Mouse (Mus musculus): ENCODE data around the gene Pip4p1.
"Not testable (repeated sequence)": the region's sequence is repeated elsewhere in the genome, so short reads cannot be mapped to it uniquely, and the experiment has no call there.

The Pip4p1 gene

DNA sequence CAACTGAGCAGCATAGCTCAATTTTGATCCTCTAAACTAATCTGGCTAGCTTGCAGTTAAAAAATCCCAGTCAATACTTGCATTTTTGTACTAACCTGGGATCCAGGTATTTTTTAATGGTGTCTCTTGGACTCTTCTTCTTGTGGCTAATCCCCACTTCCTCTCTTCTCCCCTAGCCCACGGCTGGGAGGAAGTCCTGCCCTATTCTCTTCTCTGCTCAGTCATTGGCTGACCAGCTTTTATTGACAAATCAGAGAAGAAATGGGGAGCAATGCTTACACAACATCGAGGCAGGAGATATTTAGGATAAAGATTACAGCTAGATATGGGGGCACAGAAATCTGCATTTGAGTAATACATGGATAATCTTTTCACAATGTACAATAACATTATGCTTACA is 8.3 kb upstream of the Pip4p1 start:
- DNase-seq (ENCODE audit: low read depth, low spot score): no peak

GRCm38 (mm10) chr14:50938119-50938908 is 7.7 kb upstream of the Pip4p1 start:
- no peak for DNase-seq (ENCODE audit: low read depth, low spot score)

GRCm38 (mm10) chr14:50936649-50937048 is 6.0 kb upstream of the Pip4p1 start:
- no peak for DNase-seq (ENCODE audit: low read depth, low spot score)

GRCm38 (mm10) chr14:50931493-50932020 is 901 bp upstream of the Pip4p1 start:
- DNase-seq (ENCODE audit: low read depth, low spot score): no peak

GRCm38 (mm10) chr14:50930377-50930753 is 291 bp downstream of the Pip4p1 start:
- no peak for DNase-seq (ENCODE audit: low read depth, low spot score)

DNA sequence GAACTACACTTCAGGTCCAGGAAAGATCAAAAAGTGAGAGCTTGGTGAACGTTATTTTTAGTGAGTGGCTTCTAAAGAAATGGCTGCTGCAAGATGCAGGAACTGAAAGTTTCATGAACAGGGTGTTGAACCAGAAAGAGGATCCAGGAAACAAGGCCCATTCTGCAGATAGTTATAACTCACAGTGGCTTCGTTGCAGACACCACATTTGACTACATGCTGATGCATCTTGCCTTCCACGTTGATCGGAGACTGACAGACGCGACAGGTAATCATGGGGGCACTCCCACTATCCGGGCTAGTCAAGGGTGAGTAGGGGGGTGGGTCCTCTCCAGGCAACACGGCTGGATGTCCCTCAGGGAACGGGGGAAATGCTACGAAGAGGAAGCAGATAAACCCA is 705 bp downstream of the Pip4p1 start:
- no peak for DNase-seq (ENCODE audit: low read depth, low spot score)

DNA sequence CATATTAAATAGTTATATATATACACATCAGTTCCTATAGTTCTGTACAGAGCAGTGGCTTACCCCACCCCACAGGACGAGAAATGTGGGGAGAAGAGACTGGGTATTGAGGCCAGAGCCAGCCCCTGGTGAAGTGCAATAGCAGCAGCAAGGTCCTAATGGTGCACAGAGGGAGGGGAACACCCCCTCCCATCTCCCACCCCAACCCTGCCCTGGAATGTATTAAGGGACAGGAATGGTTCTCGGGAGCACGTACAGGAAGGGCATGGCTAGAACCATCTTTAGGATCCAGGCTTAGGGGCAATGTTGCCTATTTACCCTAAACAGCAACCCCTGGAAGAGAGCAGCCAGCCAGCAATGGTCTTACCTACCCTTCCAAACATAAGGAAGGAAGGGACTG is 3.3 kb downstream of the Pip4p1 start:
- no peak for DNase-seq (ENCODE audit: low read depth, low spot score)

GRCm38 (mm10) chr14:50925111-50925920 is 5.3 kb downstream of the Pip4p1 start:
- no peak for DNase-seq (ENCODE audit: low read depth, low spot score)

- DNase-seq (ENCODE audit: low read depth, low spot score): peak; percentile 97
Measured at GRCm38 (mm10) chr14:50924281-50925064, 6.2 kb downstream of the Pip4p1 start, which contains the start of the genes Osgep and Apex1. Osgep (minus strand) TSS chr14:50924893. Apex1 (plus strand) TSS chr14:50924968.

- DNase-seq (ENCODE audit: low read depth, low spot score): not testable (repeated sequence)
Measured at GRCm38 (mm10) chr14:50923437-50923836, 7.2 kb downstream of the Pip4p1 start.

GRCm38 (mm10) chr14:50911356-50911755 is 19.3 kb downstream of the Pip4p1 start:
- DNase-seq (ENCODE audit: low read depth, low spot score): no peak

- no peak for DNase-seq (ENCODE audit: low read depth, low spot score)
Measured at GRCm38 (mm10) chr14:50908126-50908525, 22.5 kb downstream of the Pip4p1 start.

DNA sequence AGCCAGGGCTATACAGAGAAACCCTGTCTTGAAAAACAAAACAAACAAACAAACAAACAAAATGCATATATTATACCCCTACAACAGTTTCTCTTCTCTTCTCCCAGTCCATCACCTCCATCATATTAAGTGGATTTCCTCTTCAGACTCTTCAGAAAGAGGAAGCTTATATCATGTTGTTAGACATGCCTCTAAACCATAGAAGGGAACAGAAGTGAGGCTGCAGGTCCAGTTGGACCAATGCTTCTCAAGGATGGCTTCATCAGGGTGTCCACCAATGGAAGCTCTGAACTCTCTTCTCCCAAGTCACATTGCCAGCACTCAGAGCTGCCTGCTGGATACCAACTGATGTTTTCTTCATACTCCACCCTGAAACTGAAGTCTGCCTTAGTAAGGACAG is 25.3 kb downstream of the Pip4p1 start:
- not testable (repeated sequence) for DNase-seq (ENCODE audit: low read depth, low spot score)

DNA sequence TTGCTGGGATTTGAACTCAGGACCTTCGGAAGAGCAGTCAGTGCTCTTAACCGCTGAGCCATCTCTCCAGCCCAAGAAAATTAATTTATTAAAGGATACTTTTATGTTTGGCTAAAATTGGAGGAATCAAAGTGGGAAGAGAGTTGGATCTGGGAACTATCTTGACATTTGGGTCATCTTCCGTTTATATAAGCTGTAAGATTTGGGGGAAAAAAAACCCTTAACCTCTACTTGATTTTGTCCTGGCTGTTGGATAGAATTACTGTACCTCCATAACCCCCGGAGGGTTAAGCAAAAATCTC is 25.9 kb downstream of the Pip4p1 start:
- DNase-seq (ENCODE audit: low read depth, low spot score): no peak

DNA sequence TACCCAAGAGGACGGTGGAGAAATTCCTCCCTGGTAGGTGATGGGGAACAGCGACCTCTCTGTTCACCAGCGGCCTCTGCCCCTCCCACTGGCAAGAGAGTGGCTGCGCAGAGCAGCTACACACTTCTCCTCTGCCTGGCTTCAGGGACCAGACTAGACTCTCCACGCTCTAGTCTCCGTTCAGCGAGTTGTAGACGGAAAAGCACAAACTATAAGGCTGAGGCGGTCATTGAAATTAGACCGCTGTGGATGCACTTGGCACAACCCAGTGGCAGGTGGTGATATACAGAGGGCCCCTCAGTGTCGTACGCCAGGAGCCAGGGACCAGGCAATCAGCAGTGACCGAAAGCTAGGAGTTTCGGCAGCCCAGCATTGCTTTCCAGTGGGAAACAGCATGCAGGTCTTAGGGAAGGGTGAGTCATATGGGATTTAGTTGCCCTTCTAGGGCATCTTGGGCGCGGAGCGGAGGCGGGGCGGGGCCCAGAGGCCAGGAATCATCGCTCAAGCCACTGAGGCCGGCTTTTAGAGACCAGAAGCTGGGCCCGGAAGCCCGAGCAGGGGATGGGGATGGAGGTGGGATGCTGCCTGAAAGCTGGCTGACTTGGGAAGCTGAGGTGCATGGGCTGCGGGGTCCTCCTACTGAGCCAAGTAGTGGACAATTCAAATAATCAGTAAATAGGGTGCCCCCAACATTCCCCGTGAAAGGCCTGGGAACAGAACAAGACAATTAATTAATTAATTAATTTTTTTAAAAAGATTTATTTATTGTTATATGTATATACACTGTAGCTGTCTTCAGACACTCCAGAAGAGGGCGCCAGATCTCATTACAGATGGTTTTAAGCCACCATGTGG is 26.5 kb downstream of the Pip4p1 start:
- no peak for DNase-seq (ENCODE audit: low read depth, low spot score)

DNA sequence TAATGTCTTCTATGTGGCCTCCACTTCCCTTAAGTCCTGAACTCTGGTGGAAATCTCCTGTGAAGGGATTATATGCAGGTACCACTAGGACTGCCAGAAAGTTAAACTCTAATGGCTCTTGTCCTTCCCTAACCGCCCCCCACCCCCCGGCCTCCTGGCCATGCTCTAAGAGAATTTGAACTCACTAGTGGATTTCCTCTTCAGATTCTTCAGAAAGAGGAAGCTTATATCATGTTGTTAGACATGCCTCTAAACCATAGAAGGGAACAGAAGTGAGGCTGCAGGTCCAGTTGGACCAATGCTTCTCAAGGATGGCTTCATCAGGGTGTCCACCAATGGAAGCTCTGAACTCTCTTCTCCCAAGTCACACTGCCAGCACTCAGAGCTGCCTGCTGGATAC is 32.7 kb downstream of the Pip4p1 start:
- DNase-seq (ENCODE audit: low read depth, low spot score): not testable (repeated sequence)

GRCm38 (mm10) chr14:50897374-50897765 is 33.3 kb downstream of the Pip4p1 start, which contains the start of gene Klhl33:
Klhl33 (minus strand) TSS chr14:50897507.
- no peak for DNase-seq (ENCODE audit: low read depth, low spot score)

DNA sequence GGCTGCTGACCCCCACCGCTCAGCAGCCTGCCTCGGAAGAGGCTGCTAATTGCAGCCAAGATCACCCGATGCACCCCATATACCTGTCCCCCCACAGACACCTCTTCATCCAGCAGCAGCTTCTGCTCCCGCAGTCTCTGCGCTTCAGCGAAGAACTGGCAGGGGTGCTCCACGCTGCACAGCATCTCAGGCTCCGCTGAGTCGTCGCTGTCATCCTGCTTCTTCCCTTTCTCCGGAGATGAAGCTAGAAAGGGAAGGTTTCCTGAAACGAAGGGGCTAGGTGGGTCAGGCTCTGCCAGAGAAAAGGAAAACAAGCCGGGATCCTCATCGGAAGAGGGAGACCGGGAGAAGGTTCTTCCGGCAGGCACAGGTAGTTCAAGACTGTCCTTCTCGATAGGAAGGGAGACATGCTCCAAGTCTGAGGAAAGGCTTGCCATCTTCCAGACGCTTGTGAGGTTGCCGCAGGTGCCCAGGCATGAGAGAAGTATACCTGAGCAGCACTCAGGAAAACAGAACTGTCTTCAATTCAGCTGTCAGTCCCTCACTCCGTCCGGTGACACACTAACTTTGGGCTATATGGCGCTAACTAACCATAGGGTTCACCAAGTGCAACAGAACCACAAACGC is 33.8 kb downstream of the Pip4p1 start:
- DNase-seq (ENCODE audit: low read depth, low spot score): no peak

- DNase-seq (ENCODE audit: low read depth, low spot score): no peak
Measured at GRCm38 (mm10) chr14:50895985-50896746, 34.5 kb downstream of the Pip4p1 start.

- no peak for DNase-seq (ENCODE audit: low read depth, low spot score)
Measured at GRCm38 (mm10) chr14:50895407-50895806, 35.2 kb downstream of the Pip4p1 start.
